Mouse (Mus musculus) spleen, adult 18-20 months (tissue): Measurements from ENCODE around the gene Pdxp.
"Not testable (repeated sequence)": the region's sequence is repeated elsewhere in the genome, so short reads cannot be mapped to it uniquely, and the experiment has no call there.

Source experiments
- DNase-seq, 2 experiments: peaks; one replicate each; pipeline ENCODE4 v3.0.0; 2022; ENCODE audit warnings: mixed read lengths in 2 of 2

The Pdxp gene

DNA sequence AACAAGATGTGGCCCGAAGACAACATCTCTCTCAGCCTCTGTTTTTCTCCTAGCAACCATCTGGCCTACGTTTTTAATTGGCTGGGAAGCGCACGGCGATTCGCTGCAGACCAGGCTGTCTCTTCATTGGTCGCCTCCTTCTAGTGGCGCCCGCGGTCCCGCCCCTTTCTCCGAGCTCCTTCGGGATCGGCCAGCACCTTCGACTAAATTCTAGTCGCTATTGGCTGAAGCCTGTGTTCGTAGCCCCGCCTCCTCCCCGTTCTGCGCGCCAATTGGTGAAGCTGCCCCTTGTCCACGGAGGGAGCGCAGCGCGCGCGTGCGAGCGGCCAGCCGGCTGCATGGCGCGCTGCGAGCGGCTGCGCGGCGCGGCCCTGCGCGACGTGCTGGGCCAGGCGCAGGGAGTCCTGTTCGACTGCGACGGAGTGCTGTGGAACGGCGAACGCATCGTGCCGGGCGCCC is at the start of gene Pdxp:
Gene Pdxp, plus strand, starts transcription at position 288 of the 459 bp plus-strand sequence.
- peak; percentile 91 to 93 for DNase-seq

DNA sequence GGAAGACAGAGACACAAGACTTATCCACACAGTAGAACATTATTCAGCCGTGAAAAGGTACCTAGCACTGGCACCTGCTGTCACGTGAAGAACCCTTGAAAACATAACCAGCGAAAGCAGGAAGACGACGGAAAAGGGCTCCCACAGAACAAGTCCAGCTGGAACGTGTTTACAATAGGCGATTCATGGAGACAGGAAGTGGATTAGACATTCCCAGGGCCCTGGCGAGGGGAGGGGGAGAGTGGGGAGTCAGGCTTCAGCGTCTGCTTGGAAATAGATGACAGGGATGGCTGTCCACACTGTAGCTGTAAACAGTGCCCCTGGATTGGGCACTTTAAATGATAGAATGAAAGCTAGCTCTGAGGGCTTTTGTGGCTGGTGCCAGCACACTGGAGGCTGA is 45.3 kb upstream of the Pdxp start:
- DNase-seq: no peak

DNA sequence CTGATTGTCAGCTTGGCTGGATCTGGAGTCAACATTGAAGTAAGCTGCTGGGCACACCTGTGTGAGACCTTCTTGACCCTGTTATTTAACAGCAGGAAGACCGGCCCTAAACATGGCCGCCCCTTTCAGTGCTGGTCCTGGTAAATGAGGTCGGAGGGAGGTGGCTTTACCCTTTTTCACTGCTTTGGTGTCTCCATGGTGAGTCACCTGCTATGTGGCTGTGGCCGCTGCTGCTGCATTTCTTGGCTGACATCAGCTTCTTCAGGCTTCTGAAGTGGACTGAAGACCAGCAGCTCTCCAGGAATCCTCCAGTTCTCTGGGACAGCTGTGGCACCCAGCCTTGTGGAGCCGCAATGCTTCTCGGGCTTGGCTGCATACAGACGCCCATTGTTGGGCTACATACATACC is 44.9 kb upstream of the Pdxp start:
- no peak for DNase-seq

DNA sequence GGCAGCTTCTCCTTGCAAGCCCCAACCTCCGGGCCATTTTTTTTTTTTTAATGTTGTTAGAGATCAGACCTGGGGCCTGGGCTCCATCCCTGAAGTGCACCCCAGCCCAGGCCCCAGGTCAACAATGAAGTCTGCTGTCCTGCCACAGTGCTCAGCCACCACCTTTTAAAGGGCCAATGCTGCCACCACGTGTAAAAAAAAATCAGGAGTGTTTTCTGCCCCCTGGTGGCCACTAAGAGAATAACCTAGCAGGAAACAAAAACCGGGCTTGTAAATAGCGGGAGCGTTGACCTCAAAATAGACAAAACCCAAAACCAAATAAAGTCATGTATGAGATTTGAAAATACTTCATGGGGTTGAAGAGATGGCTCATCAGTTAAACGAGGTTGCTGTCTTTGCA is 43.9 kb upstream of the Pdxp start:
- peak in 1 of 2 experiments; percentile 43 for DNase-seq

DNA sequence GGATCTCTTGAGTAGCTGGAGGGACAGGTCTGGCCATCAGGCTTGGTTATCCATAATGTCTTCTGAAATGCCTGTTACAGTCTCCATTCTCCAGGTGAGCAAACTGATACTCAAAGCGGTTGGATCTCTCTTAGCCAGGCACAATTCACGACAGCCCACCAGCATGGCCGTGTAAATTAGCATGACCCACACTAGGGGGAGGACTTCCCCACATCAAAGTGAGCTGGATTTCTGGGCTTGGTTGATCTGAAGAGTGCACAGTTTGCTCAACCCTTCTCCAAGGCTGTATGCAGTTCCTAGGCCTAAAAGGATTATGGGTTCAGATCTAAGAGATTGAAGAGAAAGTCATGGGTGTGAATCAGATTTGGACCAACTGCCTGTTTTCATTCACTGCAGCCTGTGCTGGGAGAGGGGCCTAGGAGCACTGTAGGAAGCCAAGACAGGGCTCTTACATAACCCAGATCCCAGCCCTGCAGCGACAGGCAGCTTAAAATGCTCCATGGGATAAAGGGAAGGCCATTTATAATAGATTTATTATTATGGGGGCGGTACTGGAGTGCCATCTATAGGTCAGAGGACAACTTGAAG is 41.6 kb upstream of the Pdxp start:
- DNase-seq: no peak

DNA sequence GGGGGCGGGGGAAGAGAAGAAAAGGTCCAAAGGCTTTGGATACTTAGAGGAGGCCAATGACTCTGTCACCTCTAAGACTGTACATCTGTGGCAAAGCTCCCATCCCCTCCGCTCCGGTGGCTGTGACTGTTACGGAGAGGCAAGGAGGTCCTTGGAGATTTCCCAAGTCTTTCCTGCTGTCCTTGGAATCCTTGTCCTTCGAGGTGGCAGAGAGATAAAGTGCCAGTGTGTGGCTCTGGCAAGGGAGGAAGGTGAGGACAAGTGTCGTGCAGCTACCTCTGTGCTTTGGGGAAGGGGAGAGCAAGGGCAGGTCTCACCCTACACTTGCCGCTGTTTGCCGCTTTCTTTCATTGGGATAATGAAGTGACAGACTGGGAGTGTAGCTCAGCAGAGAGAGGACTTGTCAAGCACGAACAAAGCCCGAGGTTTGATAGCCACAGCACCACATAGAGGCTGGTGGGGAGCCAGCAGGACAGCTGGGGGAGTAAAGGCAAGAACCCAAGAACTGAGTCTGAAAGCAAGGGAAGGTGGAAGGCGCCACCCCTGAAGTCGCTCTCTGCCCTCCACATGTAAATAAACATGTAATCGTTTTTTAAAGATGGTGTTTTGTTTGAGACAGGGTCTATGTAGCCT is 39.8 kb upstream of the Pdxp start:
- no peak for DNase-seq

DNA sequence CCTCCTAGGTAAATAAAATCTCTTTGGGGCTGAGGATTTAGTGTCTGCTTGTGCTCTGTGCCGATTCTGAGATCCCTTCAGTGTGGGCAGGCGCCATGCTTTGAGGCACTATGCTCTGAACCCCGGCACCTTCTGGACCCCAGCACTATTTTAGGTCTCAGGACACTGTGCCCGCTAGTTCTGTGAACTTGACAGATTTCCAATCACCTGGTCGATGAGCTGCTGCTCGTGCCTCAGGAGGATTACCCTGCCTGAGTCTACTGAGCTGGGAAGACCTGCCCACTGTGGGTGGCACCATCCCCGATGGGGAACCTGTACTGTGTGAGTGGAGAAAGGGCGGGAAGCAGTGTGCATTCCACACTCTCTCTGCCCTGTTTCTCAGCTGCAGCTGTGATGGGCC is 38.7 kb upstream of the Pdxp start:
- DNase-seq: no peak

DNA sequence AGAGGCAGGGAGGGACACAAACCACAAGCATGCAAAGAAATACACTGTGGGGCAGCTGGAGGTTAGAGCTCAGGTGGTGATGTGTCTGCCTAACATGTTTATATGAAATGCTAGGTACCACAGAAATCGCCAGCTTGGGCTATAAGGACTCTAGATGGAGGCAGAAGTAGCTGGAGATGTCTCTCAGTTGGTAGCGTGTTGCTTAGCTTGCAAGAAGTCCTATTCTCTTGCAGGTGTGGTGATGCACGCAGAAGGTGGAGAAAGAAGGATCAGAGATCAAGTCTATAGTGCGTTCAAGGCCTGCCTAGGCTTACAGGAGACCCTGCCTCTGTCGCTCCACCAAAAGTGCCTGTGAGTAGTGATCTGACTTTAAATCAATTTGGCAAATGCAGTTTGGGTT is 38.2 kb upstream of the Pdxp start:
- DNase-seq: no peak

DNA sequence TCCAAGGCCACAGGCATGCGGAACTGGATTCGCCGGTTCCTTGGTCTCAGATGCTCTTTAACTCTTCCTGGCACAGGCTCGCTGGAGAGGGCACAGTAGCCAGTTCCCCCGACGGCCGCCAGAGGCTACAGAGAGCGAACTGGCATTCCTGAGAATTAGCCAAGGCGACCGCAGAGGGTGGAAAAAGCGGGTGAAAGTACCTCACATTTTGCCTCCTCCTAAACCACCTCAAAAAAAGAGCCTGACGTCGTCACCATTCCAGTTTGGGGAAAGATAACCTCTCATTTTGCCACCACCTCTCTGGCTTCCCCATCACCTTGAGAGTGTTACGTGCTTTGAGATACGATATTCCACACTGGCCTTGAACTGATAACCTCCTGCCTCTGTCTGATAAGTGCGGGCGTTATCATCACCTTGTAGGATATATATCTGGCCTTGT is 37.4 kb upstream of the Pdxp start:
- peak in 1 of 2 experiments; percentile 63 for DNase-seq

DNA sequence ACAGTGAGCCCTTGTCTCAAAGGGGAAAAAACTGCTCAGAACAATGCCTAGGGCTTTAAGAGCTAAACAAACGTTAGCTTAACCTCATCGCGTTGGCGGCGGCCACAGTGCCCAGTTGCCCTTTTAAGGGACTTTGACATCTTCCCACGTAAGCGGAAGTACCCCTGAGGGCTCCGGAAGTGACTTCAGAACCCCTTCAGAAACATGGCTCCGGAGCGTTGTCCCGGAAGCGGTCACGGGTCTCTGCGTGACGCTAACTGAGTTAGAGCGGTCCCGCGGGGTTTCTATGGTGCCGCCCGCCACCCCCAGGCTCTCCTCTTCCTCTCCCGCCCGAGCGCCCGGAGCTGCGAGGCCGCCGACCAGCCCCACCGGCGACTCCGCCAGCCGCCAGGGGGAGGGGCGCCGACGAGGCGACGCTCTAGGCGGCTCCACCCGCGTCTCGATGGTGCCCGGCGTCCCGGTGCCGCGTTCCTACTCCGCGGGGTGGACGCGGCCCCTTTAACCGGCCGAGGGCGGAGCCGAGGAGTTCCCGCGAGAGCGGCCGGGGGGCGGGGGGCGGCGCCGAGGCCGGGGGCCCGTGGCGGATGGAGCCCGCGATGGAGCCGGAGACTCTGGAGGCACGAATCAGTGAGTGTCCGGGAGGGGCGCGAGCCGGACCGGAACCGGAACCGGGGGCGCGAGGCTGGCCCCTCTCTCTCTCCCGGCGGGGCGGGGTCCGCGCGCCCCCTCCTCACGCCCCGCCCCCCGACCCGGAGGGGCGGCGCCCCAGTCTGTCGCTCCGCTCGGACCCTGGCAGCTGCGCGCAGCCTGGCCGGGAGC is 36.5 kb upstream of the Pdxp start, which contains the start of gene Gga1:
Gene Gga1, plus strand, starts transcription at position 200 of the 819 bp plus-strand sequence.
- DNase-seq: peak; percentile 83 to 86

DNA sequence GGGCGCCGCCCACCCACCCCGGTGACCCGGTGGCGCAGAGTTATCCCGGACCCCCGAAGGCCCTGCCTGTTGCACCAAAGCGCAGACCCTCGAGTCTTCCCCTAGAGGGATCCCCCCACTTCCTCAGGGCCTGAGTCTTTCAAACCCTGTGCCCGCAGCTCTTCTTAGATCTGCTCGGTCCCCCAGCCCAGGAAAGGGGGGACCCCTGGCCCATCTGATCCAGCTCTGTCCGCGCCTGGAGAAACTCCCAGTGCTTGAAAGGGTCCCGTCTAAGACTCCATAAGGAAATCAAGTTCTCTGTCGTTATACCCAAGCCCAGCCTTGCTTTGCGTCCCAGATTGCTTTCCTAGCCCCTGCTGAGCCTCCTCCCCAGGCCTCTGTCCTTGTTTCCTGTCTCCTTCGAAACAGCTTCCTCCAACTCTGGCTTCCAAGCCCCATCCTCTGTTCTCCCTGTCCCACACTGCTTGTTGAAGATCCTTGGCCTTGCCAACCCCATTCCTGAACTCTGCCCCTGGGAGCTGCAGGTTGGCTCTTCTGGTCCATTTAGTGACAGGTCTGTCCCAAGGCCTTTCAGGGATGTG is 35.8 kb upstream of the Pdxp start:
- DNase-seq: no peak

DNA sequence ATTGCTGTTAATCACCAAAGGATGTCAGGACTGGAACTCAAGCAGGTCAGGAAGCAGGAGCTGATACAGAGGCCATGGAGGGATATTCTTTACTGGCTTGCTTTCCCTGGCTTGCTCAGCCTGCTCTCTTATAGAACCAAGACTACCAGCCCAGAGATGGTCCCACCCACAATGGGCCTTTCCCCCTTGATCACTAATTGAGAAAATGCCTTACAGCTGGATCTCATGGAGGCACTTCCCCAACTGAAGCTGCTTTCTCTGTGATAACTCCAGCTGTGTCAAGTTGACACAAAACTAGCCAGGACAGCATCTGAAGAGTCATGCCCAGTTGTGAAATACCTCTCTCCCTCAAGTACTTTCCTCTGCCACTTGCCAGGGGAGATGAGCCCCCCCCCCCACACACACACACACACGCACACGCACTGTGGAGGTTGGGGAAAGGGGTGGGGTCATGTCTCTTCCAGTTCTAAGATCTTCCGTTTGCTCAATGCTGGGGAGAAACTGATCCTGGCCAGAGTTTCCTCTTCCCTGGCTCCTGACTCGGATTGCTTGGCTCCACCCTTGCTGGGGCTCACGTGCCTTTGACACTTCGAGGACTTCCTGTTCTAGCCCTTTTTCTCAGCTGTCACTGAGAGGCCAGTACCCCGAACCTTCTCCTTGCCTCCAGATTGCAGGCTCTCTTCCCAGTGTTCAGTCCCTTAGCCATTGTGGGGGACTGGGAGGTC is 34.8 kb upstream of the Pdxp start:
- DNase-seq: not testable (repeated sequence)

DNA sequence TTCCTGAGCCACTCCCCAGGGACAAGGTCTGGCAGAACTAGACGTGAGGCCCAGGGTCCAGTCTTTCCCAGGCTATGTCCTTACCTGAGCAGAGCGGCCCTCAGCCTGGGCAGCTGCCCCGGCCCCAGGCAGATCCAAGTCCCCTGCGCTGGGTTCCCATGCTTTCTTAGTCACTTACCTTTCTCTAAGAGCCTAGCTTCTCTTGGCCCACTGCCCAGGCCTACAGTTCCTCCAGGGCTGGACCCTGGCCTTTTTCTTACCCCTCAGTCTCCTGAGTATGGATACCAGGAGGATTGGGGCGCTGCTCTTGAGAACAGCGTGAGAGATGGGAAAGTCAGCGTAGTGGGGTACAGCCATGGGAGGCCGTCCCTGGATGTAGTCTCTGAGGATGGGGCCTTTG is 33.3 kb upstream of the Pdxp start:
- DNase-seq: no peak

DNA sequence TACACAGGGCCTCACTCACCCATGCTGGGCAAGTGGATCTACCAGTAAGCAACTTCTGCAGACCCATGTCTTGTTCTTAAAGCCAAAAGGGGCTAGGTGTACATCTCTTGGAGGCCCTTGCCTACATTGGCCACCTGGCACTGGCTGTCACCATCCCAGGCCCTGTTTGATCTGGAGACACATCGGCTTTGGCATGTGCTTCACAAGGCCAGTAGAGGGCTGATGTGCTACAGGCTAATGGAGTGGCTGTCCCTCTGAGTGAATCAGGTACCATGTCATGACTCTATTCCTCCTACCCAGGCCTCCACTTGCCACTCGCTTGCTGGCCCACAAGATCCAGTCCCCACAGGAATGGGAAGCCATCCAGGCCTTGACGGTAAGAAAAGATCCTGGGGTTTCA is 31.9 kb upstream of the Pdxp start:
- DNase-seq: no peak

DNA sequence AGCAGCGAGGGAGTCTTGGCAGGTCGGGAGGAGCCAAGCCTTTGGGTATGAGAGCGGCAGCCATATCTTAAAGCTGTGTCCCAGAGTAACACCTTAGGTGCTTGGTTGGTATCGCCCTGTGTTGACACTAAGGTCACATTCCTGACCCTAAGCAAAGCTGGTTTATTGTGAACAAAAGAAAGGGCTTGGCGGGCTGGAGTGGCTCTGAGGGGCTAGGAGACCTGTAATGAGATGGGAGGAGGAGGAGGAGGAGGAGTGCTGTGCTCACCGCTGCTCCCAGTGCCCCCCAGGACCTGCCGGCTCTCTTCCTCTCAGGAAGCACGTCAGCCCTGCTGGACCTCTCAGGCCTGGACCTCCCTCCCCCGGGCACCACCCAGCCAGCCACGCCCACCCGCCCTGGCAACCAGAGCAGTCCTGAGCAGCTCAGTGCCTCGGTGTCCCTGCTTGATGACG is 24.3 kb upstream of the Pdxp start:
- no peak for DNase-seq

DNA sequence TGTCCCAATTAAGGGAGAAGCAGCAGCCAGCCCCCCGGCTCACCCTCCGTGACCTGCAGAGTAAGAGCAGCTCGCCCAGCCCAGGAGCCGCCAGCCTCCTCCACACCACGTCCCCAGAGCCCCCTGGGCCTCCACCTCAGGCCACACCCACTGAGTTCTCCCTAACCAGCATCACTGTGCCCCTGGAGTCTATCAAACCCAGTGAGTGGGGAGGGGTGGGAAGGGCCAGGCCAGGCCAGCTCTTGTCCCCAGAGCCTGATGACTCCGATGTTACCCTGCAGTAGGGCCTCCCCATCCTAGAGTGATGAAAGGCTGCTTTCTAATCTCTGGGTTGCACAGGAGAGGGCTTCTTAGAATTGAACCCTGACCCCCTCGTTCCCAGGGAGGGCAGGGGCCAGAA is 21.3 kb upstream of the Pdxp start:
- no peak for DNase-seq

DNA sequence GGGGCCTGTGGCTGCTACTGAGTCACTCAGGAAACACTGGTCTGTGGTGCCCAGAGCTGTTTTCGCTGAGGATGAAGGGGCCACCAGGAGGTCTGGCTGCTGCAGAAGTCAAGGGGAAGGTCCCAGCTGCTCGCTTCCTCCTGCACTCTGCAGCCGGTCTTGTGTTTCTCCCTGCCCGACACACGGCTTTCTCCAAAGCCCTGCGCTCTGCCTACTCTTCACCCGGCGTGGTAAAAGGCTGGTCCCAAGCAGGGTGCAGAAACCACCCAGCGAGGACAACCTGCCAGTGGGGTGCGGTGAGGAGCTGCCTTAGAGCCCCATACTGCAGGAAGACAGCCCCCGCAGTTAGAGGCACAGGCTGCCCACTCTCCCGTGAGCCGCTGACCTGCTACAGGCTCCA is 19.0 kb upstream of the Pdxp start:
- DNase-seq: peak in 1 of 2 experiments; percentile 40

DNA sequence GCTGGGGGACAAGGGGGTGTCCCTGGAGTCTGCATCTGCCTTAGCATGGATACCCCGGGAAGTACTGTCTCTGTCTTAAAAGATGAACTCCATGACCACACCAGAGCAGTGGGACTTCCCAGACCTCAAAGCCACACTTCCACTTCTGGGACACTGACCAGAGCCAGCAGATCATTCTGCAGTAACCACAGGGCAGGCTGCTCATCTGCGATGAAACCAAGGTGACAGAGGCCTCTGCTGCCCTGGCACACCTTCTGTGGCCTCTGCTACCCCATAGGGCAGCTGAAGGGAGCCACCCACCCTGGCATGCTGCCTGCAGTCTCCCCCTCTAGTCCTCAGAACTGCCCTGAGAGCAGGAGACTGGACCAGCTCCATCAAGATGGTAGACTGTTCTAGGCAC is 18.0 kb upstream of the Pdxp start:
- no peak for DNase-seq

DNA sequence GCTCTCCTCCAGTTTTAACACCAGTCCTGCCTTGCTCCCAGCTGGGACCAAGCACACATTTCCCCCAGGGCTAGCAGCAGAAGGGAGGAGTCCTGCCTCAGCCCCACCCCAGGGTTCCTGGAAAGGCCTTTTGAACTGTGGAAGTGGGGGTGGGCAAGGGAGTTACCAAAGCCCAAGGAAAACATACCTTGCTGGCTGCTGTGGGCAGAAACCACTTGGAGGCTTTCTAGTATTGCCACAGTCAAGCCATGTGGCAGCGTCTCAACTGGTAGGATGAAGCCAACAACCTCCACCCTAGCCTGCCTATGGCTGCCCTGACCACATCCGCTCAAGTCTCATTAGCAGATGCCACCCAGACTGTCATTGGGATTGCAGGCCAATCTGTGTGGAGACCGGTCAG is 17.6 kb upstream of the Pdxp start:
- no peak for DNase-seq

DNA sequence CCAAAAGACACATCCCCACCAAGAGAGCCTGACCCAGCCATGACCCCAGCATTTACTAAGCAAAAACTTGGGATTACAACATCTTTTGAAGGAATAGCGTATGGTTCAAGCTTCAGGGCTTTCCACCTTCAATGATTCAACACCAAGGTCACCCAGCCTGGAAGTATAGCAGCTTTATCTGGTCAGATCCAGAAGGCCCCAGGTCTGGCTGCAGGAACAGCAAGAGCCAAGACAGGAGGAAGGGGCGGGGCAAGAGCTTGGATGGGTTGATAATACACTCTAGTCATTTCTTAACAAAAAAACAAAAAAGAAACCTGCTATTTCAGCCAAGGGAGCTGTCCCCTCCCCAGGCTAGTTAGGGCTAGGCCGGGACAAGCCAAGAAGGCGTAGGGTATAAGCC is 16.2 kb upstream of the Pdxp start:
- DNase-seq: no peak

DNA sequence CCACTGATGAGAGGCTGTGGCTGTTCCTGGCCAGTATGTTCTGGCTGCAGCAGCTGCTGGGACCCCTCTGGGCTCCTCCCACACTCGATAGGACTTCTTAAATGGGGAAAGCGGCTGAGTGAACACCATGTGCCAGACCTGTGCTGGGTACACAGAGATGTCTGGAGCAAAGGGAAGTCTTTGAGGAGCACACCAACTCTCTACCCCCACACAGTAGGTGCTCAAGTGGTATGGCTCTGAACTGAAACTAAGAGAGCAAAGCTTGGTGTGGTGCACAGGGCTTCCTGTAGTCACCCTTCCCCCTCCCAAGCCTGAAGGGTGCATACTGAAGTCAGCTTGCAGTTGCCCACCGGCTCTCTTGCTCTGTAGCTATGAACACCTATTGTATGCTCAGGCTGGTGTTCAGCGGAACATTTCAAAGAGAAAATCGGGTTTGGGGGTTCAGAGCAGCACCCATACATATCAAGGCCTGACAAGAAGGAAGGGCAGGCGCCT is 15.2 kb upstream of the Pdxp start:
- DNase-seq: peak in 1 of 2 experiments; percentile 39

DNA sequence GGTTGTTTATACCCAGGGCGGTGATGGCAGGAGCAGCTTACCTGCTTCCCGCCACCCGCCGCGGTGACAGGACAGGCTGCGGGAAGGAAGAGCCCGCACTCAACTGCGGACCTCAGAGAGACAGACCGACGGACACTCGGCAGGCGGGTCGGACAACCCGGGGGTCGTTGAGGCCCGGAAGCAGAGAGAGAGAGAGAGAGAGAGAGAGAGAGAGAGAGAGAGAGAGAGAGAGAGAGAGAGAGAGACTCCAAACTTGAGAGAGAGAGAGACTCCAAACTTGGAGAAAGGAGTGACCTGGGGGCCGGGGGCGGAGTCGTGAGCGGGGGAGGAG is 14.3 kb upstream of the Pdxp start, which contains the start of gene Gm49510:
Gene Gm49510, plus strand, starts transcription at position 259 of the 331 bp plus-strand sequence.
- DNase-seq: peak in 1 of 2 experiments; percentile 36
